Mouse (Mus musculus): Measurements from ENCODE around the gene Nat8f7. TPM values are rescaled to one million over a fixed set of nuclear protein-coding genes. Genes with fewer than 3 reads are reported as not detected.
"Not testable (repeated sequence)": the region's sequence is repeated elsewhere in the genome, so short reads cannot be mapped to it uniquely, and the experiment has no call there.

Gene Nat8f7
- polyA plus RNA-seq (2015; fragmentation: Nextera tagmentation; extraction: Ambion mirVana) = not detected in 2 replicates

DNA sequence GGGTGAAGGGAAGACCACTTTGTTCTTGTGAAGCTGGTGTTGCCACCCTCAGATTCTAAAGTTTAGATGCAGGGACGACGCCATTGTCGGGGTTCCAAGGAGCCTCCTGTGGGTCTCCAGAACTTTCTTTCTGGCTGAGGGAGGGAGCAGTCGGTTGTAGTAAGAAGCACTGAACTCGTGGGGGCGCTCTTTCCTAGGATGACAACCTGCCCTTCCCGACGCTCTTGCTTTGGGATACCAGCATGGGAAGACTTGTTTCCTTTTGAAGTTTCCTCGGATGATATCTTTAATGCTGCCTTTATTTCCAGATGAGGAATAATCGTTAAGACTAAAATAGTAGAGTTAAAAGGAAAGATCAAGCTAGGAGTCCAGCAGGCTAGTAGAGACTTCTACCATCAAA is at the start of gene Nat8f7:
Nat8f7 (minus strand) TSS at position 101 of the 400 bp plus-strand sequence.
- not testable (repeated sequence) for H3K9ac ChIP-seq (ENCODE audit: low read length); H3K9me3 ChIP-seq (replicated peaks; ENCODE audit: control insufficient read depth, low read length); H3K27ac ChIP-seq (ENCODE audit: low read length); H3K4me1 ChIP-seq (ENCODE audit: control insufficient read depth, insufficient read depth, low read length); H3K36me3 ChIP-seq (ENCODE audit: control insufficient read depth, insufficient read depth, low read length); ATAC-seq (ENCODE audit: insufficient read depth, low FRiP score); H3K4me2 ChIP-seq (ENCODE audit: low read depth, low read length); H3K4me3 ChIP-seq (replicated peaks; ENCODE audit: low read length); H3K27me3 ChIP-seq (ENCODE audit: control insufficient read depth, insufficient read depth, low read length)
- 78% methylated on average over 10 of the region's 10 CpGs for WGBS

DNA sequence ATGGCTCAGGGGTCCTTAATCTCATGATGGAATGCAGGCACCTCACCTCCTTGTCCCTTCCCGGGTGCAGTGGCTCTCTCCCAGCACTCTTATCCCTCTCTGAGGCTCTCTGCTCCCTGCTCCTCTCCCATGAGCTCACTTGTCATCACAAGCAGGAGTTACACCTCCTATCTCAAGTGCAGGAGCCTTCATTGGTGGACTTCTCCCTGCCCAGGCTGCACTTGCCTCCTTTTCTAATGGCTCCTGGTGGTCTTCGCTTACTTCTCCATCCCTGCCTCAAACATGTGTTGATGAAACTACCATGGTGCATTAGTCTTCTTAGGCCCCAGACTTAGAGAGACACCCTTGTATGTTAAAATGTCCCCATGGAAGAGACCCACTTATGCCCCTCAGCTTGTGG is 49.7 kb upstream of the Nat8f7 start:
- H3K9me3 ChIP-seq (replicated peaks; ENCODE audit: control insufficient read depth, low read length); H3K27me3 ChIP-seq (ENCODE audit: control insufficient read depth, insufficient read depth, low read length); H3K4me1 ChIP-seq (ENCODE audit: control insufficient read depth, insufficient read depth, low read length); H3K36me3 ChIP-seq (ENCODE audit: control insufficient read depth, insufficient read depth, low read length); H3K27ac ChIP-seq (ENCODE audit: low read length); H3K4me3 ChIP-seq (replicated peaks; ENCODE audit: low read length); H3K4me2 ChIP-seq (ENCODE audit: low read depth, low read length); H3K9ac ChIP-seq (ENCODE audit: low read length); ATAC-seq (ENCODE audit: insufficient read depth, low FRiP score): not testable (repeated sequence)
- WGBS = 90% methylated on average over 1 of the region's 2 CpGs

DNA sequence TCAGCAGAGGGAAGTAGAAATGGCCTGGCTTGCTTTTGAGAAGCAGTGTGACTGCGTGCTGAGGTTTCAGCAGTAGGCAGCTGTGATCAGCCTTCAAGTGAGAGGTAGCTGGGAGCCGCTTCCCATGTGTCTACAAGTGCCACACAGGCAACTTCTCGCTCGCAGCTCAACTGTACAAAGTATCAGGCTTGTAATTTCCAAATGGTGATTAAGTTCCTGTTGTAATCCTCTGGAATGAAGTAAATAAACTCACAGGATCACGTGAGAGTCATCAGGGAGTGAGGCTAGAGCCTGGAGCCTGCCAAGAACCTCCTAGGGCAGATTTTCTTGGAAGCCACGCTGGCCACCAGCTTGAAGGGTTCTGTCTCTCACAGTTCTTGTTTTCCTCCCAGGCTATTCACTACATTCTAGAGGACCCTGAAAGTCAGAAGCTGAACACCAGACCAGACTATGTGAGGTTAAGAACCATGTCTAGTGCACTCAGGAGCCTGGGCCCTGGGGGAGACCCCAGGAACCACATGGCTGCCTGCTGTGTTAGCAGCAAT is 42.8 kb upstream of the Nat8f7 start:
- 45% methylated on average over 3 of the region's 6 CpGs for WGBS

DNA sequence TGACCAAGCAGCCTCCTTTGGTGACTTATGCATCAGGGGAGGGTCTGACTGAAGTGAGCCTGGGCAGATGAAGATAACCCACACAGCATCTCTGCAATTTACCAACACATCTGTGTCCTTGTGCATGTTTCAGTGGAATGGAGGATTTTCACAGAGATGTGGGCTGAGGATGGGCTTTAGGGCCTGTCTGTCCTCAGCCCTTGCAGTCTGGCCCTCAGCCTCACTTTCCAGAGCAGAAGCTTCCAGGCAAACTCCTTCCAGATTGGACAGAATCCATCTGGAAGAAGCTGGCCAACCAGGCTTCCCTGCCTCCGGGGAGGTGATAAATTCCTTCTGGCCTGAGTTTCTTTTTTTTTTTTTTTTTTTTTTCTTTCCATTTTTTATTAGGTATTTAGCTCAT is 3.4 kb downstream of the Nat8f7 start:
- not testable (repeated sequence) for H3K4me1 ChIP-seq (ENCODE audit: control insufficient read depth, insufficient read depth, low read length); ATAC-seq (ENCODE audit: insufficient read depth, low FRiP score); H3K27me3 ChIP-seq (ENCODE audit: control insufficient read depth, insufficient read depth, low read length); H3K36me3 ChIP-seq (ENCODE audit: control insufficient read depth, insufficient read depth, low read length); H3K9me3 ChIP-seq (replicated peaks; ENCODE audit: control insufficient read depth, low read length); H3K4me3 ChIP-seq (replicated peaks; ENCODE audit: low read length); H3K9ac ChIP-seq (ENCODE audit: low read length); H3K4me2 ChIP-seq (ENCODE audit: low read depth, low read length); H3K27ac ChIP-seq (ENCODE audit: low read length)
- WGBS = 67% methylated on average over 1 of the region's 1 CpGs

More for the DNA sequence above, 42.8 kb upstream of the Nat8f7 start:
- not testable (repeated sequence) for H3K27ac ChIP-seq (ENCODE audit: low read length); H3K4me2 ChIP-seq (ENCODE audit: low read depth, low read length); H3K9me3 ChIP-seq (replicated peaks; ENCODE audit: control insufficient read depth, low read length); ATAC-seq (ENCODE audit: insufficient read depth, low FRiP score); H3K36me3 ChIP-seq (ENCODE audit: control insufficient read depth, insufficient read depth, low read length); H3K4me3 ChIP-seq (replicated peaks; ENCODE audit: low read length); H3K4me1 ChIP-seq (ENCODE audit: control insufficient read depth, insufficient read depth, low read length); H3K9ac ChIP-seq (ENCODE audit: low read length); H3K27me3 ChIP-seq (ENCODE audit: control insufficient read depth, insufficient read depth, low read length)

DNA sequence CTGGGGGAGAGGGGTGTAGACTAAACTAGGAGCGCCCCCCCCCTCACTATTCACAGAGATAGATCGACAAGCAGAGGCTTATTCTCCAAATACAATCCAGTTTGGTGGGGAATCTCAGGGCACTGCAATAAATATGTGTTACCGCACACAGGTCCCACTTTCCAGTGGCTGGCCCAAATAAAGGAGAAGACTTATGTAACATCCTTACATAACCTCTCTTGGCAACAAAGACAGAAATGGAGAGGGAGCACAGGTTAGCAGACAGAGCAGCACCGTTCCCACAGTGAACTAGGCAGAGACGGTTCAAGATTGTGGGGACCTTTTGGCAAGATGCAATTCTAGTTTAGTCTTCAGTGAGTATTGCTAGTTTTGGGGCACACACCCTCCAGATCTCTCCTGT is 3.8 kb downstream of the Nat8f7 start:
- H3K4me1 ChIP-seq (ENCODE audit: control insufficient read depth, insufficient read depth, low read length); H3K9me3 ChIP-seq (replicated peaks; ENCODE audit: control insufficient read depth, low read length); H3K4me2 ChIP-seq (ENCODE audit: low read depth, low read length); ATAC-seq (ENCODE audit: insufficient read depth, low FRiP score); H3K36me3 ChIP-seq (ENCODE audit: control insufficient read depth, insufficient read depth, low read length); H3K4me3 ChIP-seq (replicated peaks; ENCODE audit: low read length); H3K27ac ChIP-seq (ENCODE audit: low read length); H3K27me3 ChIP-seq (ENCODE audit: control insufficient read depth, insufficient read depth, low read length); H3K9ac ChIP-seq (ENCODE audit: low read length): not testable (repeated sequence)
- WGBS = 83% methylated on average over 5 of the region's 5 CpGs

DNA sequence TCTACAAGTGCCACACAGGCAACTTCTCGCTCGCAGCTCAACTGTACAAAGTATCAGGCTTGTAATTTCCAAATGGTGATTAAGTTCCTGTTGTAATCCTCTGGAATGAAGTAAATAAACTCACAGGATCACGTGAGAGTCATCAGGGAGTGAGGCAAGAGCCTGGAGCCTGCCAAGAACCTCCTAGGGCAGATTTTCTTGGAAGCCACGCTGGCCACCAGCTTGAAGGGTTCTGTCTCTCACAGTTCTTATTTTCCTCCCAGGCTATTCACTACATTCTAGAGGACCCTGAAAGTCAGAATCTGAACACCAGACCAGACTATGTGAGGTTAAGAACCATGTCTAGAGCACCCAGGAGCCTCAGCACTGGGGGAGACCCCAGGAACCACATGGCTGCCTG is 11.1 kb downstream of the Nat8f7 start:
- H3K4me1 ChIP-seq (ENCODE audit: control insufficient read depth, insufficient read depth, low read length); H3K4me3 ChIP-seq (replicated peaks; ENCODE audit: low read length); H3K36me3 ChIP-seq (ENCODE audit: control insufficient read depth, insufficient read depth, low read length); H3K27me3 ChIP-seq (ENCODE audit: control insufficient read depth, insufficient read depth, low read length); H3K9ac ChIP-seq (ENCODE audit: low read length); ATAC-seq (ENCODE audit: insufficient read depth, low FRiP score); H3K4me2 ChIP-seq (ENCODE audit: low read depth, low read length); H3K9me3 ChIP-seq (replicated peaks; ENCODE audit: control insufficient read depth, low read length); H3K27ac ChIP-seq (ENCODE audit: low read length): not testable (repeated sequence)
- WGBS = 67% methylated on average over 2 of the region's 4 CpGs

Small RNA genes within 50 kb of the gene (microRNA-seq; reads per million reads assigned to microRNA genes)
- gene Gm27317 = not detected

Other genes with a start within 250 kb of the Nat8f7 start
- 0.17 and 0.22 TPM in 2 replicates for gene Fbxo41, start 210.2 kb downstream of the Nat8f7 start, polyA plus RNA-seq (2015; fragmentation: Nextera tagmentation; extraction: Ambion mirVana)
- not detected in 2 replicates for gene Egr4, start 199.6 kb downstream of the Nat8f7 start, polyA plus RNA-seq (2015; fragmentation: Nextera tagmentation; extraction: Ambion mirVana)
- 3.1 and 3.8 TPM in 2 replicates for gene Alms1, start 125.7 kb downstream of the Nat8f7 start, polyA plus RNA-seq (2015; fragmentation: Nextera tagmentation; extraction: Ambion mirVana)
- 0.08 TPM in 1 of 2 replicates, not detected in the other for gene Nat8f3, start 52.5 kb upstream of the Nat8f7 start, polyA plus RNA-seq (2015; fragmentation: Nextera tagmentation; extraction: Ambion mirVana)
- not detected in 2 replicates for gene Nat8f6, start 107.7 kb upstream of the Nat8f7 start, polyA plus RNA-seq (2015; fragmentation: Nextera tagmentation; extraction: Ambion mirVana)
- not detected in 2 replicates for gene Nat8f5, start 107.8 kb upstream of the Nat8f7 start, polyA plus RNA-seq (2015; fragmentation: Nextera tagmentation; extraction: Ambion mirVana)
- 0.67 and 0.94 TPM in 2 replicates for gene Nat8, start 118.9 kb upstream of the Nat8f7 start, polyA plus RNA-seq (2015; fragmentation: Nextera tagmentation; extraction: Ambion mirVana)
- 0.04 TPM in 1 of 2 replicates, not detected in the other for gene Nat8f2, start 156.0 kb upstream of the Nat8f7 start, polyA plus RNA-seq (2015; fragmentation: Nextera tagmentation; extraction: Ambion mirVana)
- gene Nat8f4, start 191.7 kb upstream of the Nat8f7 start, polyA plus RNA-seq (2015; fragmentation: Nextera tagmentation; extraction: Ambion mirVana) = 3.8 and 4.5 TPM in 2 replicates
- gene Tprkb, start 198.7 kb upstream of the Nat8f7 start, polyA plus RNA-seq (2015; fragmentation: Nextera tagmentation; extraction: Ambion mirVana) = 28.1 and 30.8 TPM in 2 replicates
- gene Nat8f1, start 202.5 kb upstream of the Nat8f7 start, polyA plus RNA-seq (2015; fragmentation: Nextera tagmentation; extraction: Ambion mirVana) = 6.9 and 7.4 TPM in 2 replicates
- 48.3 and 50.1 TPM in 2 replicates for gene Dusp11, start 248.5 kb upstream of the Nat8f7 start, polyA plus RNA-seq (2015; fragmentation: Nextera tagmentation; extraction: Ambion mirVana)